Mouse (Mus musculus) regulatory T cell (primary cell): Measurements from ENCODE around the gene Cdkal1.

Source experiments
- in situ Hi-C: fragments of 300-600 bp; cut with MboI, MseI; formaldehyde crosslinking; loops from one replicate; pipeline ENCODE4 v1.15.1; 2025; ENCODE audit warnings: high pct_unique_total_duplicates

The Cdkal1 gene

GRCm38 (mm10) chr13:29768104-29768503, 87.4 kb downstream of the Cdkal1 start:
- in situ Hi-C loops, result no loop called here

GRCm38 (mm10) chr13:29767587-29767986, 87.9 kb downstream of the Cdkal1 start:
- in situ Hi-C loops, result no loop called here

- in situ Hi-C loops, result no loop called here
These were observed 89.1 kb downstream of the Cdkal1 start for GRCm38 (mm10) chr13:29766377-29766776.

- in situ Hi-C loops, result no loop called here
These were observed 90.2 kb downstream of the Cdkal1 start for GRCm38 (mm10) chr13:29765296-29765695.

- in situ Hi-C loops, result no loop called here
These were observed 95.6 kb downstream of the Cdkal1 start for GRCm38 (mm10) chr13:29759691-29760467.

GRCm38 (mm10) chr13:29756052-29756451, 99.4 kb downstream of the Cdkal1 start:
- in situ Hi-C loops, result no loop called here

GRCm38 (mm10) chr13:29753254-29753653, 102.2 kb downstream of the Cdkal1 start:
- in situ Hi-C loops, result no loop called here

GRCm38 (mm10) chr13:29752061-29752460, 103.4 kb downstream of the Cdkal1 start:
- in situ Hi-C loops, result no loop called here

GRCm38 (mm10) chr13:29751201-29751600, 104.3 kb downstream of the Cdkal1 start:
- in situ Hi-C loops, result no loop called here

GRCm38 (mm10) chr13:29747347-29747647, 108.2 kb downstream of the Cdkal1 start:
- in situ Hi-C loops, result no loop called here

- in situ Hi-C loops, result no loop called here
These were observed 108.8 kb downstream of the Cdkal1 start for GRCm38 (mm10) chr13:29746501-29747346.

- in situ Hi-C loops, result no loop called here
These were observed 110.4 kb downstream of the Cdkal1 start for GRCm38 (mm10) chr13:29745073-29745472.

- in situ Hi-C loops, result no loop called here
These were observed 111.3 kb downstream of the Cdkal1 start for GRCm38 (mm10) chr13:29744188-29744587.

- in situ Hi-C loops, result no loop called here
These were observed 111.7 kb downstream of the Cdkal1 start for GRCm38 (mm10) chr13:29743761-29744160.

- in situ Hi-C loops, result no loop called here
These were observed 117.6 kb downstream of the Cdkal1 start for GRCm38 (mm10) chr13:29737675-29738461.

GRCm38 (mm10) chr13:29734496-29734895, 121.0 kb downstream of the Cdkal1 start:
- in situ Hi-C loops, result no loop called here

GRCm38 (mm10) chr13:29726154-29726825, 129.2 kb downstream of the Cdkal1 start:
- in situ Hi-C loops, result no loop called here

GRCm38 (mm10) chr13:29724855-29725254, 130.6 kb downstream of the Cdkal1 start:
- in situ Hi-C loops, result no loop called here

GRCm38 (mm10) chr13:29723150-29723549, 132.3 kb downstream of the Cdkal1 start:
- in situ Hi-C loops, result no loop called here

- in situ Hi-C loops, result no loop called here
These were observed 134.3 kb downstream of the Cdkal1 start for GRCm38 (mm10) chr13:29721206-29721605.

- in situ Hi-C loops, result no loop called here
These were observed 138.9 kb downstream of the Cdkal1 start for GRCm38 (mm10) chr13:29716550-29716949.
